In genomic region chr3:84665255-84666073, GRCm38 (mm10) we compare ENCODE assay signal across 8 mouse cellular contexts. TPM values are rescaled to one million over a fixed set of nuclear protein-coding genes. Genes with fewer than 3 reads are reported as not detected.
DNase-seq lines count a peak whose midpoint lies in the region; ATAC-seq and TF ChIP-seq lines count a peak whose summit lies in the region.

No protein-coding gene starts in this region.

- H3K36me3 ChIP-seq in kidney, postnatal 0 days (ENCODE audit: insufficient read depth, low read length): no peaks in the 10 kb centered on the region
- H3K36me3 ChIP-seq in hindbrain, embryonic 12.5 days: no peaks in the 10 kb centered on the region
- no peaks in the 10 kb centered on the region for H3K36me3 ChIP-seq in midbrain, embryonic 14.5 days (ENCODE audit: control insufficient read depth, insufficient read depth, low read length)

- H3K27ac ChIP-seq in kidney, postnatal 0 days: no peak overlapping the region
- no peak overlapping the region for H3K27ac ChIP-seq in hindbrain, embryonic 12.5 days
- H3K27ac ChIP-seq in midbrain, embryonic 14.5 days (replicated peaks; ENCODE audit: low read depth, low read length): no peak overlapping the region

- no peak for ATAC-seq in kidney, postnatal 0 days (replicated peaks; ENCODE audit: low FRiP score, low read depth)
- ATAC-seq in common myeloid progenitor, adult 5-6 weeks (replicated peaks; ENCODE audit: low read depth, poor library complexity, severe bottlenecking): peak; percentile 26
- peak; percentile 66 for ATAC-seq in hindbrain, embryonic 12.5 days (ENCODE audit: low FRiP score)
- peak; percentile 17; the same call in 1 of the 2 replicates for ATAC-seq in midbrain, embryonic 14.5 days (ENCODE audit: low FRiP score, low TSS enrichment)

- no peak for TF ChIP-seq CTCF in kidney, postnatal 0 days (IDR thresholded peaks at IDR 0.05; ENCODE audit: low read depth)

- 9% methylated on average over 21 of the region's 21 CpGs for WGBS in kidney, postnatal 0 days
- 4% methylated on average over 21 of the region's 21 CpGs for WGBS in hindbrain, embryonic 12.5 days
- WGBS in midbrain, embryonic 14.5 days: 2% methylated on average over 21 of the region's 21 CpGs

- H3K4me2 ChIP-seq in kidney, postnatal 0 days (ENCODE audit: low read length): peak overlapping the region; percentile 65
- H3K4me2 ChIP-seq in hindbrain, embryonic 12.5 days (replicated peaks): peak overlapping the region; percentile 57
- peak overlapping the region; percentile 56 for H3K4me2 ChIP-seq in midbrain, embryonic 14.5 days (ENCODE audit: low read length)

- H3K27me3 ChIP-seq in kidney, postnatal 0 days (ENCODE audit: insufficient read depth, low read length): no peaks in the 10 kb centered on the region
- H3K27me3 ChIP-seq in hindbrain, embryonic 12.5 days: peaks cover 36% of the 10 kb centered on the region
- peaks cover 32% of the 10 kb centered on the region for H3K27me3 ChIP-seq in midbrain, embryonic 14.5 days (ENCODE audit: control insufficient read depth, insufficient read depth, low read length)

- no peaks in the 10 kb centered on the region for H3K9me3 ChIP-seq in kidney, postnatal 0 days (replicated peaks; ENCODE audit: low read length)
- no peaks in the 10 kb centered on the region for H3K9me3 ChIP-seq in hindbrain, embryonic 12.5 days (replicated peaks)
- no peaks in the 10 kb centered on the region for H3K9me3 ChIP-seq in midbrain, embryonic 14.5 days (ENCODE audit: control insufficient read depth, low read length)

- peak; percentile 18 for DNase-seq in kidney, postnatal 0 days (ENCODE audit: low spot score)
- no peak for DNase-seq in kidney, adult 9 months
- DNase-seq in midbrain, embryonic 14.5 days: peak; percentile 56
- DNase-seq in gastrocnemius, adult 8-10 months (ENCODE audit: low spot score in 2 of 2): no peak
- no peak for DNase-seq in cerebellum, adult 8-10 months
- no peak for DNase-seq in natural killer cell, adult 2 months (ENCODE audit: low spot score in 2 of 2)

- H3K9ac ChIP-seq in kidney, postnatal 0 days (ENCODE audit: low read depth, low read length): no peak overlapping the region
- H3K9ac ChIP-seq in hindbrain, embryonic 12.5 days: peak overlapping the region; percentile 45; the same call in 1 of the 2 replicates
- peak overlapping the region; percentile 34; the same call in 1 of the 2 replicates for H3K9ac ChIP-seq in midbrain, embryonic 14.5 days (replicated peaks; ENCODE audit: low read length)

- H3K4me1 ChIP-seq in kidney, postnatal 0 days (replicated peaks; ENCODE audit: insufficient read depth, low read length): peaks cover 14% of the 10 kb centered on the region
- peaks cover 10% of the 10 kb centered on the region for H3K4me1 ChIP-seq in hindbrain, embryonic 12.5 days
- peaks cover 15% of the 10 kb centered on the region for H3K4me1 ChIP-seq in midbrain, embryonic 14.5 days (ENCODE audit: control insufficient read depth, insufficient read depth, low read length)

- H3K4me3 ChIP-seq in kidney, postnatal 0 days (replicated peaks; ENCODE audit: low read depth, low read length): peak overlapping the region; percentile 25
- peak overlapping the region; percentile 25 for H3K4me3 ChIP-seq in hindbrain, embryonic 12.5 days
- peak overlapping the region; percentile 22 for H3K4me3 ChIP-seq in midbrain, embryonic 14.5 days (replicated peaks; ENCODE audit: low read depth, low read length)

RNA-seq across cellular contexts. Expression of gene Tmem154, which starts 0.5 kb away (rescaled TPM):
- polyA plus RNA-seq in kidney, postnatal 0 days (2015; fragmentation: Nextera tagmentation; extraction: Ambion mirVana): 0.94 and 1.1 TPM in 2 replicates
- total RNA-seq in common myeloid progenitor, adult 5-6 weeks (2017): 2.4 and 3.2 TPM in 2 replicates
- 0.44 and 1.1 TPM in 2 replicates for polyA plus RNA-seq in hindbrain, embryonic 12.5 days (2016; fragmentation: Nextera tagmentation; extraction: Ambion mirVana)
- 1.0 and 1.1 TPM in 2 replicates for polyA plus RNA-seq in midbrain, embryonic 14.5 days (2014; fragmentation: Nextera tagmentation; extraction: Ambion mirVana)
- total RNA-seq in gastrocnemius, adult 8-10 months (2022): under 1 TPM; 0.39 to 0.92 (median 0.61) TPM

Comparison
In these comparisons a context has a peak if more than half of its experiments do, and no peak if none do; other contexts are left out.
1. DNase-seq: peak in kidney, postnatal 0 days (single experiment) and midbrain, embryonic 14.5 days (single experiment); none in kidney, adult 9 months (single experiment), gastrocnemius, adult 8-10 months (0 of 2), cerebellum, adult 8-10 months (single experiment) and natural killer cell, adult 2 months (0 of 2).
2. Peak in every context shown above with its lines, with median percentiles within 50 percentile points of each other: H3K4me2 ChIP-seq and H3K4me3 ChIP-seq.